Mouse (Mus musculus): ENCODE measurements around the gene Eaf2.
A peak's percentile ranks its signal among the peaks of the same experiment; 100 is the strongest.
"Not testable (repeated sequence)": the region's sequence is repeated elsewhere in the genome, so short reads cannot be mapped to it uniquely, and the experiment has no call there.

Gene Eaf2

GRCm38 (mm10) chr16:36874583-36875275 lies at the start of gene Eaf2, which contains the start of gene Golgb1:
TSS of gene Eaf2 (minus strand) at chr16:36875003.
TSS of gene Golgb1 (plus strand) at chr16:36875140.
- DNase-seq, result peak; percentile 100

GRCm38 (mm10) chr16:36924312-36924711 lies 49.5 kb upstream of the Eaf2 start:
- no peak for DNase-seq

- DNase-seq, result no peak
Observed at GRCm38 (mm10) chr16:36921980-36922379, 47.2 kb upstream of the Eaf2 start.

- DNase-seq, result no peak
Observed at GRCm38 (mm10) chr16:36921067-36921613, 46.3 kb upstream of the Eaf2 start.

- DNase-seq, result no peak
Observed at GRCm38 (mm10) chr16:36920410-36920809, 45.6 kb upstream of the Eaf2 start.

- no peak for DNase-seq
Observed at GRCm38 (mm10) chr16:36918505-36918904, 43.7 kb upstream of the Eaf2 start.

- no peak for DNase-seq
Observed at GRCm38 (mm10) chr16:36914195-36914594, 39.4 kb upstream of the Eaf2 start.

GRCm38 (mm10) chr16:36912311-36912710 lies 37.5 kb upstream of the Eaf2 start:
- DNase-seq, result no peak

- DNase-seq, result no peak
Observed at GRCm38 (mm10) chr16:36911909-36912308, 37.1 kb upstream of the Eaf2 start.

GRCm38 (mm10) chr16:36903156-36903555 lies 28.4 kb upstream of the Eaf2 start:
- DNase-seq, result no peak

GRCm38 (mm10) chr16:36896712-36897111 lies 21.9 kb upstream of the Eaf2 start:
- no peak for DNase-seq

GRCm38 (mm10) chr16:36893317-36893716 lies 18.5 kb upstream of the Eaf2 start:
- DNase-seq, result no peak

- DNase-seq, result no peak
Observed at GRCm38 (mm10) chr16:36891415-36891814, 16.6 kb upstream of the Eaf2 start.

GRCm38 (mm10) chr16:36890559-36890958 lies 15.8 kb upstream of the Eaf2 start:
- DNase-seq, result no peak

GRCm38 (mm10) chr16:36887546-36887945 lies 12.7 kb upstream of the Eaf2 start:
- DNase-seq, result no peak

GRCm38 (mm10) chr16:36885912-36886311 lies 11.1 kb upstream of the Eaf2 start:
- no peak for DNase-seq

GRCm38 (mm10) chr16:36884881-36885280 lies 10.1 kb upstream of the Eaf2 start:
- DNase-seq, result peak; percentile 47

- DNase-seq, result no peak
Observed at GRCm38 (mm10) chr16:36882737-36883343, 8.0 kb upstream of the Eaf2 start.

- DNase-seq, result no peak
Observed at GRCm38 (mm10) chr16:36877316-36877715, 2.5 kb upstream of the Eaf2 start.

GRCm38 (mm10) chr16:36875276-36875851 lies 561 bp upstream of the Eaf2 start:
- DNase-seq, result no peak

GRCm38 (mm10) chr16:36869442-36869841 lies 5.4 kb downstream of the Eaf2 start:
- DNase-seq, result no peak

GRCm38 (mm10) chr16:36863585-36863984 lies 11.2 kb downstream of the Eaf2 start:
- DNase-seq, result no peak

GRCm38 (mm10) chr16:36851202-36851601 lies 23.6 kb downstream of the Eaf2 start:
- DNase-seq, result no peak

- DNase-seq, result not testable (repeated sequence)
Observed at GRCm38 (mm10) chr16:36846894-36847293, 27.9 kb downstream of the Eaf2 start.

Measured in retina, postnatal 1 day (tissue).